Mouse (Mus musculus) c-Kit-negative CD71-positive TER-119-positive erythroid progenitor cells, embryonic 14.5 days (primary cell): Measurements from ENCODE around the gene Tspan32.

Experiments
- DNase-seq: peaks from one replicate; pipeline ENCODE4 v3.0.0-alpha.2; 2013; ENCODE audit warnings: low read depth, low spot score

Tspan32 gene

GRCm38 (mm10) chr7:143033581-143033980 is 28.7 kb downstream of the Tspan32 start:
- DNase-seq = no peak

GRCm38 (mm10) chr7:143034112-143034511 is 29.3 kb downstream of the Tspan32 start:
- no peak for DNase-seq

- DNase-seq = no peak
These were observed 29.9 kb downstream of the Tspan32 start for GRCm38 (mm10) chr7:143034519-143035450.

DNA sequence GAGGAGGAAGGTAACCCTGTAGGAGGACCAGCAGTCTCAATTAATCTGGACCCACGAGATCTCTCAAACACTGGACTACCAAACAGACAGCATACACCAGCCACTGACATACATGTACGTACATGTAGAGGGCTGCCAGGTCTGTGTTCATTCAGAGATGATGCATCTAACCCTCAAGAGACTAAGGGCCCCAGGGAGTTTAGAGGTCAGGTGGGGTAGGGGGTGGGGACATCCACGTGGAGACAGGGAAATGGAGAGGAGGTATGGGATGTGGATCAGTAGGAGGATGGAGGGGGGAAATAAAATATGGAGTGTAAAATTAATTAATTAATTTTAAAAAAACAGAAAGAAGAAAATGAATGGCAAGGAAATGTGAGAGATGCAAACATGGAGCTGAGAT is 31.9 kb downstream of the Tspan32 start:
- DNase-seq = no peak

DNA sequence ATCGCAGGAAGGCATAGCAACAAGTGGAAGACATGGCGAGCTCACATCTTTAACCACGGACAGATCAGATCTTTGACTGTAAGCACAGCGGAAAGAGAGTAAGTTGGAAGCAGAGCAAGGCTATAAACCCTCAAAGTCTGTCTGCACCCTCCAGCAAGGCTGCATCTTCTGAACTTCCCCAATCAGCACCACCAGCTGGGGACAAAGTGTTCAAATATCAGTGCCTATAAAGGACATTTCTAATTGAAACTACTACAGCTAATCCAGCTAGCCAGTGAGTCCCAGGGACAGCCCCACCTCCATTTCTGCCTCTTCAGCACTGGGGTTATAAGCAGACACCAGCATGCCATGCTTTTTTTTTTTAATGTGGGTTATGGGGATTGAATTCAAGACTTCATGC is 32.5 kb downstream of the Tspan32 start:
- no peak for DNase-seq

GRCm38 (mm10) chr7:143038174-143038931 is 33.5 kb downstream of the Tspan32 start:
- no peak for DNase-seq

- DNase-seq = no peak
These were observed 35.7 kb downstream of the Tspan32 start for GRCm38 (mm10) chr7:143040561-143040960.

GRCm38 (mm10) chr7:143041138-143041822 is 36.4 kb downstream of the Tspan32 start:
- DNase-seq = no peak

- no peak for DNase-seq
These were observed 37.2 kb downstream of the Tspan32 start for GRCm38 (mm10) chr7:143042089-143042488.

GRCm38 (mm10) chr7:143042897-143043300 is 38.1 kb downstream of the Tspan32 start:
- no peak for DNase-seq

DNA sequence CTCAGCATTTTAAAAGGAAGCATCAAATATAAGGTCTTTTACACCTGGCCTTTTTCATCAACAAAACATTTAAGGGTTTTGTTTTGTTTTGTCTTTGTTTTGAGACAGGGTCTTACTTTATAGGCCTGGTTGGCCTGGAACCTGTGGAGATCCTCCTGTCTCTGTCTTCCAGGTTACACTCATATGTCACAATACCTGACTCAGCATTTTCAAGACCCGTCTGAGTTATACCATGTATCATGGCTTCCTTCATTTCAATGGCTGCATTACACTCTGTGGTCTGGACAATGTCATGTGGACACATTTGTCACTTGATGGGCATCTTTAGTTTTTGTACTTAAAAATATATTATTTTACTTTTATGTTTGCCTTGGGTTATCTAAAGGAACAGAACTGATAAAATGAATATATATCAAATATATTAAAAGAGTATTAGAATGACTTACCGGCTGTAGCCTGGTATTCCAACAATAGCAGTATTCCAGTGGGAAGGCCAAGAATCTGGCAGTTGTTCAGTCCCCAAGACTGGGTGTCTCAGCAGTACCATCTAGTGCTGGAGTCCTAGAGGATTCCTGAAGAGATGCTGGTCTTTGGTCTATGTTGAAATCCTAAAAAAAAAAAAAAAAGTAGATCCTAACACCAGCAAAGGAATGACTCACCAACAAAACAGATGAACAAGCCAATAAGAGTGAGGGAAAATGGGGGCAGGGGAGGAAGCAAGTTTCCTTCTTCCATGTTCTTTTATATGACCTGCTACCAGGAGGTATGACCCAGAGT is 39.4 kb downstream of the Tspan32 start:
- no peak for DNase-seq

DNA sequence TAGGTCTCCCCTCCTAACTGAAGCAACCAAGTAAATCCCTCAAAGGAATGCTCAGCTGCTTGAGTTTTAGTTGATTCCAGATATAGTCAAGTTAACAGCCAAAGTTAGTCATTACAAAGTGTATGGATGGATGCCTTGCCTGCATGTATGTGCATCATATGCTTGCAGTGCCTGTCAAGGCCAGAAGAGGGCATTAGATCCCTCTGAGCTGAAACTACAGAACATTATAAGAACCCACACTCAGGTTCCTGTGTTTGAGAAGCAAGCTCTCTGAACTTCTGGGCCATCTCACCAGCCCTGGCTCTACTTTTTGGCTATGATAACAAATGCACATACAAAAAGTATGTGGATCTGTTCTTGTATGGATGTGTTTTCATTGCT is 40.0 kb downstream of the Tspan32 start:
- no peak for DNase-seq

- no peak for DNase-seq
These were observed 41.5 kb downstream of the Tspan32 start for GRCm38 (mm10) chr7:143046358-143046757.

GRCm38 (mm10) chr7:143049331-143049730 is 44.5 kb downstream of the Tspan32 start:
- no peak for DNase-seq

DNA sequence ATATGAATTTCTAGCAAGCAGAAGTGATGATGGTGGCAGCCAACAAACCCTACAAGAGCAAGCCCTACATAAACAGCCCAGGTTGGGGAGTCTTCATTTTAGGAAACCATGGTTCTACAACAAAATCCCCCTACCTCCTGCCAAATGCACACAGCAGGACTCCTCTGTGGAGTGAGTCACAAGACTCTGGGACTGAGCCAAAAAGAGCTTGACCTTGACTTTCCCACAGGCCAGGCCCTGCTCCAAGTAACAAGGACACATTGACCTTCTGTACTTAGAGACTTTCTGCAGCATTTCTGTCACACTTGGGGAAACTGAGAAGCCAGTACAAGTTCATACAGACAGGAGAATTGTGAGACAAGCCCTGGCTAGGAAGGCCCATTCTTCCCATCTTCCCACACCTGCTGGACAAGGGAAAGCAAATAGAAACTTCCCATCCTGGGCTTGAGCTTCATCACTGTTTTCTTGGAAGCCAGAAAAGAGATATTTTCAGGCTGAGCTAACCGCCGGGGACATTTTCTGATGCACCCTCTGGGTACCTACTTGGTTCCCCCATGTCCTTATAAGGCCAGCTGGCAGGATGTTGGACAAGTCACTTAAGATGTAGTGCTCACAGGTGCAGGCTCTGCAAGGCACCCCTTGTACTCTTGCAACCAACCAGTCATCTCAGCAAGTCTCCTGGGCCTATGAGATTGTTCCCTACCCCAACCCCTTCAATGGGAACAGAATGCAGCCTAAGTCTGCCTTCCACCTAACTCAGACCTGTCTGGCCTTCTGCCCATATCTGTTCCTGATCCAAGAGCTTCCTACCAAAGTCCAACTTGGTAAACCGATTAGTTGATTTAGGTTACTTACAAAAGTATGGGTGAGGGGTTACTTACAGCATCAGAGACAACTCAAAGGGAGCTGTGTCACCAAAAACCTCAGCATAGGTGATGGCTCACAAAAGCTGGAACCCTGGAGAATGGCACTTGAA is 45.3 kb downstream of the Tspan32 start:
- DNase-seq = no peak

- DNase-seq = no peak
These were observed 46.5 kb downstream of the Tspan32 start for GRCm38 (mm10) chr7:143051316-143051715.

DNA sequence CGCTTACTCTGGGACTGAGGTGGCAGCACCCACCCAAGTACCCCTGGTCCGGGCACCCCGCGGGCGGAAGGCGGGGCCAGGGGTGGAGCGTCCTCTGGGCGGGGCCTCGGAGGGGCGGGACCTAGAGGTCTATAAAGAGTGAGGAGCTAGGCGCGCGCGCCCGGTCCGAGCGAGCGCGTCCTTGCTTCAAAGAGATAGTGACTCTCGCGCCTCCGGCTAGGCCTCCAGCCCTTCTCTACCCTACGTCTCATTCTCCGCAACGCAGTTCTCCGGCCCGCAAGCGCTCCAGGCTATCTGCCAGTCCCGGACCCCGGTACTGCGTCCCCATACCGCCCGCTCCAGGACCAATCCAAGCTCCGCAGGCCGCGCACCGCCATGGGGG is 47.8 kb downstream of the Tspan32 start, which contains the start of gene Cd81:
Cd81 (plus strand) TSS at position 114 of the 382 bp plus-strand sequence.
- DNase-seq = peak; percentile 46

GRCm38 (mm10) chr7:143053008-143053899 is 48.4 kb downstream of the Tspan32 start:
- no peak for DNase-seq
